Mouse (Mus musculus) testis, adult 2 months (tissue): Measurements from ENCODE around the gene Adh4. TPM values are rescaled to one million over a fixed set of nuclear protein-coding genes. Genes with fewer than 3 reads are reported as not detected.

Experiments used
- H3K27ac ChIP-seq: fragments of 200-500 bp; 2 replicates; pipeline ENCODE4 v1.5.1; 2012; ENCODE audit warnings: low read depth, low read length; ENCODE audit not compliant: control insufficient read depth, insufficient read depth
- H3K27me3 ChIP-seq: fragments of 200-500 bp; 2 replicates; pipeline ENCODE4 v1.6.1; 2012; ENCODE audit warnings: mild to moderate bottlenecking, low read length, moderate library complexity; ENCODE audit not compliant: control insufficient read depth, insufficient read depth
- H3K36me3 ChIP-seq: fragments of 200-500 bp; 2 replicates; pipeline ENCODE4 v1.6.1; 2012; ENCODE audit warnings: mild to moderate bottlenecking, low read length; ENCODE audit not compliant: control insufficient read depth, insufficient read depth
- H3K4me1 ChIP-seq: fragments of 200-500 bp; 2 replicates; pipeline ENCODE4 v1.6.1; 2012; ENCODE audit warnings: low read length; ENCODE audit not compliant: control insufficient read depth, insufficient read depth
- H3K4me3 ChIP-seq: fragments of 200-500 bp; 2 replicates; pipeline ENCODE4 v1.5.1; 2012; ENCODE audit warnings: low read depth, mild to moderate bottlenecking, low read length, moderate library complexity, mixed read lengths; ENCODE audit not compliant: control insufficient read depth
- CTCF ChIP-seq: fragments of 200-500 bp; IDR thresholded peaks from 2 replicates; pipeline ENCODE4 v1.5.1; 2012; ENCODE audit warnings: low read depth, mild to moderate bottlenecking, inconsistent platforms, low read length, moderate library complexity; ENCODE audit not compliant: control insufficient read depth, insufficient read depth, insufficient replicate concordance
- POLR2A ChIP-seq: fragments of 200-500 bp; IDR thresholded peaks from 2 replicates; pipeline ENCODE4 v1.6.1; 2012; ENCODE audit warnings: low read depth, mild to moderate bottlenecking, inconsistent platforms, low read length, moderate library complexity; ENCODE audit not compliant: control insufficient read depth
- polyA plus RNA-seq: library from polyadenylated mRNA; depleted of rRNA; stranded (reverse); fragments of >200 nt; gene quantifications from 2 replicates; pipeline ENCODE4 v1.2.3, GENCODE M21; 2012

Gene Adh4
- polyA plus RNA-seq, 1 experiment = 9.8 TPM

GRCm38 (mm10) chr3:138448077-138448860 is 33.0 kb downstream of the Adh4 start:
- Histone ChIP-seq H3K4me1 (peaks cover 1% of the 10 kb centered on the region; the same call in 1 of the 2 replicates), H3K27ac (no peak overlapping the region), H3K27me3 (no peaks in the 10 kb centered on the region), H3K36me3 (no peaks in the 10 kb centered on the region; the same call in 1 of the 2 replicates), H3K4me3 (no peak overlapping the region)
- no peak for TF ChIP-seq CTCF
- no peak for TF ChIP-seq POLR2A

- TF ChIP-seq CTCF = no peak
- H3K27me3 ChIP-seq = no peaks in the 10 kb centered on the region
- H3K27ac ChIP-seq = no peak overlapping the region
- no peaks in the 10 kb centered on the region for H3K4me1 ChIP-seq
- H3K4me3 ChIP-seq = no peak overlapping the region
- no peaks in the 10 kb centered on the region; the same call in none of the 2 replicates for H3K36me3 ChIP-seq
These were observed 36.9 kb downstream of the Adh4 start for GRCm38 (mm10) chr3:138452169-138452568.

- no peak for TF ChIP-seq CTCF
- no peak for TF ChIP-seq POLR2A
- no peaks in the 10 kb centered on the region; the same call in none of the 2 replicates for H3K36me3 ChIP-seq
- no peaks in the 10 kb centered on the region for H3K4me1 ChIP-seq
- H3K27me3 ChIP-seq = no peaks in the 10 kb centered on the region
- no peak overlapping the region for H3K4me3 ChIP-seq
- H3K27ac ChIP-seq = no peak overlapping the region
These were observed 39.0 kb downstream of the Adh4 start for GRCm38 (mm10) chr3:138454234-138454633.

GRCm38 (mm10) chr3:138454711-138455435 is 39.6 kb downstream of the Adh4 start:
- H3K27me3 ChIP-seq = no peaks in the 10 kb centered on the region
- TF ChIP-seq CTCF (no peak), POLR2A (no peak)
- no peak overlapping the region for H3K4me3 ChIP-seq
- H3K27ac ChIP-seq = no peak overlapping the region
- H3K36me3 ChIP-seq = no peaks in the 10 kb centered on the region; the same call in none of the 2 replicates
- no peaks in the 10 kb centered on the region for H3K4me1 ChIP-seq

- H3K27me3 ChIP-seq = no peaks in the 10 kb centered on the region
- no peak overlapping the region for H3K4me3 ChIP-seq
- H3K27ac ChIP-seq = no peak overlapping the region
- H3K4me1 ChIP-seq = no peaks in the 10 kb centered on the region
- H3K36me3 ChIP-seq = peaks cover 4% of the 10 kb centered on the region
- TF ChIP-seq CTCF (no peak), POLR2A (no peak)
These were observed 43.2 kb downstream of the Adh4 start for GRCm38 (mm10) chr3:138458441-138458840.

GRCm38 (mm10) chr3:138460260-138460659 is 45.0 kb downstream of the Adh4 start:
- no peak overlapping the region for H3K4me3 ChIP-seq
- H3K4me1 ChIP-seq = no peaks in the 10 kb centered on the region
- TF ChIP-seq POLR2A (no peak), CTCF (no peak)
- H3K27me3 ChIP-seq = no peaks in the 10 kb centered on the region
- no peak overlapping the region for H3K27ac ChIP-seq
- peaks cover 4% of the 10 kb centered on the region for H3K36me3 ChIP-seq

GRCm38 (mm10) chr3:138461832-138462231 is 46.6 kb downstream of the Adh4 start:
- peaks cover 6% of the 10 kb centered on the region for H3K36me3 ChIP-seq
- TF ChIP-seq CTCF (no peak), POLR2A (no peak)
- H3K4me3 ChIP-seq = no peak overlapping the region
- H3K27ac ChIP-seq = no peak overlapping the region
- no peaks in the 10 kb centered on the region for H3K4me1 ChIP-seq
- H3K27me3 ChIP-seq = no peaks in the 10 kb centered on the region
